Mouse (Mus musculus) CH12.LX (cell line): ENCODE data around the gene Zfp839. TPM values are rescaled to one million over a fixed set of nuclear protein-coding genes. Genes with fewer than 3 reads are reported as not detected.

ENCODE experiments used
- DNase-seq: peaks from one replicate; pipeline ENCODE4 v3.0.0-alpha.2; 2013; ENCODE audit errors: extremely low read depth
- H3K27ac ChIP-seq: 2 replicates; pipeline ENCODE4 v1.5.1; 2012; ENCODE audit warnings: low read depth, mild to moderate bottlenecking, control low read depth, moderate library complexity; ENCODE audit not compliant: insufficient read depth
- H3K27me3 ChIP-seq: replicated peaks from 2 replicates; pipeline ENCODE3; 2012; ENCODE audit warnings: inconsistent platforms
- H3K36me3 ChIP-seq, 2 experiments: replicated peaks in 1 of 2; 2 replicates each; pipeline versions ENCODE3 to v1.6.1; 2012; ENCODE audit warnings: inconsistent platforms in 1 of 2, low read length in 1 of 2, mild to moderate bottlenecking in 1 of 2, mixed read lengths in 1 of 2, moderate library complexity in 1 of 2; ENCODE audit not compliant: control insufficient read depth in 1 of 2, insufficient read depth in 1 of 2
- H3K4me1 ChIP-seq, 2 experiments: 2 replicates each; pipeline ENCODE4 v1.6.1; 2012; ENCODE audit warnings: inconsistent platforms in 1 of 2, moderate library complexity in 1 of 2; ENCODE audit not compliant: insufficient read depth in 2 of 2, control insufficient read depth in 1 of 2
- H3K4me2 ChIP-seq: 2 replicates; pipeline ENCODE4 v1.6.1; 2012; ENCODE audit warnings: low read depth, mild to moderate bottlenecking, control low read depth; ENCODE audit not compliant: poor library complexity, insufficient read depth, severe bottlenecking
- H3K4me3 ChIP-seq, 3 experiments: fragments of 150-350 bp in 1 of 3; sonication (generic) in 1 of 3; replicated peaks in 1 of 3; 2 replicates each; pipeline versions ENCODE3 to v1.5.1; 2011 to 2012; ENCODE audit warnings: low read depth in 2 of 3, low read length in 2 of 3, mild to moderate bottlenecking in 2 of 3, moderate library complexity in 2 of 3, control low read depth in 1 of 3, improper control_type of control experiment in 1 of 3, inconsistent platforms in 1 of 3, mixed read lengths in 1 of 3; ENCODE audit not compliant: poor library complexity in 1 of 3
- H3K79me2 ChIP-seq: replicated peaks from 2 replicates; pipeline ENCODE4 v1.6.1; 2012; ENCODE audit warnings: mild to moderate bottlenecking, moderate library complexity; ENCODE audit not compliant: control insufficient read depth, poor library complexity, insufficient read depth, severe bottlenecking; ENCODE audit errors: extremely low read depth
- H3K9ac ChIP-seq: 2 replicates; pipeline ENCODE4 v1.6.1; 2012; ENCODE audit warnings: low read depth, mild to moderate bottlenecking, control low read depth, moderate library complexity; ENCODE audit not compliant: insufficient read depth
- H3K9me3 ChIP-seq: replicated peaks from 2 replicates; pipeline ENCODE3; 2012; ENCODE audit warnings: low read length, inconsistent platforms, mixed read lengths
- BHLHE40 ChIP-seq: IDR thresholded peaks from 2 replicates; pipeline ENCODE4 v1.6.1; 2011; ENCODE audit warnings: mild to moderate bottlenecking, low read depth, low read length, improper control_type of control experiment
- CHD2 ChIP-seq: IDR thresholded peaks from 2 replicates; pipeline ENCODE4 v1.6.1; 2011; ENCODE audit warnings: low read length, improper control_type of control experiment
- E2F4 ChIP-seq: IDR thresholded peaks from 2 replicates; pipeline ENCODE4 v1.6.1; 2011; ENCODE audit warnings: low read depth, low read length, improper control_type of control experiment; ENCODE audit not compliant: insufficient replicate concordance
- ELF1 ChIP-seq: IDR thresholded peaks from 2 replicates; pipeline ENCODE4 v1.6.1; 2014; ENCODE audit warnings: low read depth, mild to moderate bottlenecking, inconsistent platforms, low read length, improper control_type of control experiment
- EP300 ChIP-seq: IDR thresholded peaks from 2 replicates; pipeline ENCODE4 v1.6.1; 2011; ENCODE audit warnings: low read length, improper control_type of control experiment
- ETS1 ChIP-seq: conservative IDR thresholded peaks from 2 replicates; pipeline ENCODE4 v1.6.1; 2012; ENCODE audit warnings: low read depth, mild to moderate bottlenecking, inconsistent platforms, low read length, improper control_type of control experiment, moderate library complexity
- MAZ ChIP-seq: IDR thresholded peaks from 2 replicates; pipeline ENCODE4 v1.6.1; 2012; ENCODE audit warnings: low read depth, mild to moderate bottlenecking, inconsistent platforms, low read length, improper control_type of control experiment, moderate library complexity
- MEF2A ChIP-seq: IDR thresholded peaks from 2 replicates; pipeline ENCODE4 v1.6.1; 2014; ENCODE audit warnings: low read depth, mild to moderate bottlenecking, inconsistent platforms, low read length, improper control_type of control experiment, borderline replicate concordance
- MYC ChIP-seq: IDR thresholded peaks from 2 replicates; pipeline ENCODE4 v1.6.1; 2011; ENCODE audit warnings: low read depth, mild to moderate bottlenecking, improper control_type of control experiment, low read length
- NRF1 ChIP-seq: IDR thresholded peaks from 2 replicates; pipeline ENCODE4 v1.6.1; 2014; ENCODE audit warnings: low read depth, mild to moderate bottlenecking, inconsistent platforms, low read length, improper control_type of control experiment, moderate library complexity
- PAX5 ChIP-seq: IDR thresholded peaks from 2 replicates; pipeline ENCODE4 v1.6.1; 2012; ENCODE audit warnings: low read length, inconsistent platforms, mixed read lengths
- POLR2A ChIP-seq: IDR thresholded peaks from 2 replicates; pipeline ENCODE4 v1.6.1; 2011; ENCODE audit warnings: low read depth, mild to moderate bottlenecking, improper control_type of control experiment, low read length
- RCOR1 ChIP-seq: conservative IDR thresholded peaks from 2 replicates; pipeline ENCODE4 v1.6.1; 2012; ENCODE audit warnings: low read depth, mild to moderate bottlenecking, inconsistent platforms, low read length, improper control_type of control experiment
- SIN3A ChIP-seq: IDR thresholded peaks from 2 replicates; pipeline ENCODE4 v1.6.1; 2012; ENCODE audit warnings: low read length, improper control_type of control experiment, inconsistent platforms
- SMC3 ChIP-seq: IDR thresholded peaks from 2 replicates; pipeline ENCODE4 v1.6.1; 2011; ENCODE audit warnings: low read depth, low read length, improper control_type of control experiment
- TBP ChIP-seq: conservative IDR thresholded peaks from 2 replicates; pipeline ENCODE4 v1.6.1; 2011; ENCODE audit warnings: low read depth, low read length, improper control_type of control experiment
- USF1 ChIP-seq: IDR thresholded peaks from 2 replicates; pipeline ENCODE4 v1.6.1; 2014; ENCODE audit warnings: low read depth, mild to moderate bottlenecking, inconsistent platforms, low read length, improper control_type of control experiment
- ZKSCAN1 ChIP-seq: IDR thresholded peaks from 2 replicates; pipeline ENCODE4 v1.6.1; 2012; ENCODE audit warnings: low read depth, inconsistent platforms, low read length, improper control_type of control experiment, borderline replicate concordance
- ZMIZ1 ChIP-seq: IDR thresholded peaks from 2 replicates; pipeline ENCODE4 v1.6.1; 2012; ENCODE audit warnings: low read depth, mild to moderate bottlenecking, inconsistent platforms, low read length, improper control_type of control experiment
- dilution Hi-C: fragments of 300-500 bp; cut with MboI; formaldehyde crosslinking; loops from 2 replicates; pipeline ENCODE4 v1.14.3; 2020; ENCODE audit warnings: low sequenced_read_pairs; ENCODE audit not compliant: extremely low pct_unique_long_range_greater_than_20kb, extremely low pct_ligation_motif_present
- in situ Hi-C: fragments of 300-500 bp; cut with MboI; formaldehyde crosslinking; loops from 3 replicates; pipeline ENCODE4 v1.14.3; 2019; ENCODE audit warnings: low sequenced_read_pairs, low pct_ligation_motif_present, low pct_unique_long_range_greater_than_20kb, mixed read lengths
- polyA plus RNA-seq: library from polyadenylated mRNA; unstranded; fragments of >175 nt; gene quantifications from 2 replicates; pipeline ENCODE4 v1.2.1, GENCODE M21; 2012; ENCODE audit warnings: low read depth; ENCODE audit not compliant: insufficient read length
- total RNA-seq, 2 experiments: library from RNA; depleted of rRNA; stranded (reverse); fragments of 300-350 nt in 1 of 2; fragments of >200 nt in 1 of 2; gene quantifications; 2 replicates each; pipeline ENCODE4 v1.2.3; 2012 to 2014

The Zfp839 gene
- total and polyA plus RNA-seq, 3 experiments, result 3.7 to 9.2 (median 7.8) TPM

DNA sequence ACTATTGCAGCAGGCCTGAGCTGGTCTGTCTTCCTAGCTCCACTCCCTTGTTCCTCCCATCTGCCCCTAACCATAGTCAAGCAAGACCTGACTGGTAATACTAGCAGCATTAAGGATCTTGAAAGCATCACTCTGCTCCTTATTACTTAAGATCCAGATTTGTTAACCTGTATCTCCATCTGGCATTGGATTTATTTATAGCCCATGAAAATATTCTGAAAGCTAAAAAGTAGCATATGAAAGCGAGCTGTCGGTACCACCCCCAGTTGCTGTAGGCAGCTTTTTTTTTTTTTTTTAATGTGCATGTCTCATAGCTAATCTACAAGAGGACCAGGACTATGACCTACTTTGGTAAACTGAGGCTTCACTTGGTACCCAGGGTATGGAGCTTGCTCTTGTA is 59.9 kb downstream of the Zfp839 start:
- no peak overlapping the region for H3K27ac ChIP-seq
- in situ Hi-C loops (no loop called here), dilution Hi-C loops (no loop called here)
- no peaks in the 10 kb centered on the region for H3K9me3 ChIP-seq
- TF ChIP-seq E2F4 (no peak), USF1 (no peak), SMC3 (no peak), NRF1 (no peak), BHLHE40 (no peak), ELF1 (no peak), EP300 (no peak), POLR2A (no peak), RCOR1 (no peak), MEF2A (no peak), ZMIZ1 (no peak), SIN3A (no peak), ETS1 (no peak), CHD2 (no peak), PAX5 (no peak), TBP (no peak), MYC (no peak)
- no peak overlapping the region for H3K4me3 ChIP-seq
- H3K4me1 ChIP-seq, result peaks cover 0 to 11% of the 10 kb centered on the region in 2 experiments; a peak in 2 of 4 replicates
- H3K9ac ChIP-seq, result no peak overlapping the region
- no peaks in the 10 kb centered on the region for H3K79me2 ChIP-seq
- no peak for DNase-seq
- peaks cover 4 to 32% of the 10 kb centered on the region in 2 experiments for H3K36me3 ChIP-seq
- no peaks in the 10 kb centered on the region for H3K27me3 ChIP-seq
- H3K4me2 ChIP-seq, result no peak overlapping the region

DNA sequence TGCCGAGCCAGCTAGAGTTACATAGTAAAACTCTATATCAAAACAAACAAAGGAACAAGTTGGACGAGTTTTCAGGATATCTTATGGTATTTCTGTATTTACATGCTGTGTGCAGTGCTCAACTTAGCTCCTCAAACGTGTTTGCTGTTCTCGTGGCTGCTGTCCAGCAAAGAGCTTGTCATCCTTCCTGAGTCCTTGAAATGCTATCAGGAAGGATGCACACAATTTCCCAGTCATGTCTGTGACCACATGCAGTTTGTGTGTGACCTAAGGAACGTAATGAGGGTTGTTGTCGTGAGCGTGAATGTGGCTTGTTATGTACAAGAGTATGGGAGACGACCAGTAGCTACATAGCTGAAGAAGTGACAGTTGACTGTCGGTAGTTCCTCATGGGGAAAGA is 65.7 kb downstream of the Zfp839 start:
- Histone ChIP-seq H3K9me3 (no peaks in the 10 kb centered on the region), H3K4me3 (no peak overlapping the region), H3K79me2 (no peaks in the 10 kb centered on the region), H3K9ac (no peak overlapping the region), H3K27me3 (no peaks in the 10 kb centered on the region), H3K4me1 (no peaks in the 10 kb centered on the region), H3K4me2 (no peak overlapping the region), H3K36me3 (peaks cover 27 to 56% of the 10 kb centered on the region in 2 experiments), H3K27ac (no peak overlapping the region)
- TF ChIP-seq E2F4 (no peak), ZKSCAN1 (no peak), MAZ (no peak)
- no peak for DNase-seq
- dilution Hi-C loops, result no loop called here
- in situ Hi-C loops, result no loop called here

Other genes with a start within 250 kb of the Zfp839 start
- gene Dync1h1, start 248.8 kb upstream of the Zfp839 start, total RNA-seq (2012; rRNA removed), result 96.1 and 114 TPM in 2 replicates
- 24.9 and 25.7 TPM in 2 replicates for gene Dync1h1, start 248.8 kb upstream of the Zfp839 start, total RNA-seq (2014; rRNA removed)
- 71.7 and 80.1 TPM in 2 replicates for gene Dync1h1, start 248.8 kb upstream of the Zfp839 start, polyA plus RNA-seq
- 0.13 TPM in 1 of 2 replicates, not detected in the other for gene 1700001K19Rik, start 167.6 kb upstream of the Zfp839 start, total RNA-seq (2012; rRNA removed)
- gene 1700001K19Rik, start 167.6 kb upstream of the Zfp839 start, total RNA-seq (2014; rRNA removed), result not detected in 2 replicates
- not detected in 2 replicates for gene 1700001K19Rik, start 167.6 kb upstream of the Zfp839 start, polyA plus RNA-seq
- 730 and 1,066 TPM in 2 replicates for gene Hsp90aa1, start 147.5 kb upstream of the Zfp839 start, total RNA-seq (2012; rRNA removed)
- gene Hsp90aa1, start 147.5 kb upstream of the Zfp839 start, total RNA-seq (2014; rRNA removed), result 1,361 and 1,740 TPM in 2 replicates
- gene Hsp90aa1, start 147.5 kb upstream of the Zfp839 start, polyA plus RNA-seq, result 2,091 and 2,158 TPM in 2 replicates
- 26.2 and 27.4 TPM in 2 replicates for gene Wdr20, start 112.3 kb upstream of the Zfp839 start, total RNA-seq (2012; rRNA removed)
- 20.5 and 22.8 TPM in 2 replicates for gene Wdr20, start 112.3 kb upstream of the Zfp839 start, total RNA-seq (2014; rRNA removed)
- 16.1 and 17.9 TPM in 2 replicates for gene Wdr20, start 112.3 kb upstream of the Zfp839 start, polyA plus RNA-seq
- 5.5 and 9.8 TPM in 2 replicates for gene Mok, start 9.3 kb upstream of the Zfp839 start, total RNA-seq (2012; rRNA removed)
- 5.8 and 7.1 TPM in 2 replicates for gene Mok, start 9.3 kb upstream of the Zfp839 start, total RNA-seq (2014; rRNA removed)
- 9.1 and 11.0 TPM in 2 replicates for gene Mok, start 9.3 kb upstream of the Zfp839 start, polyA plus RNA-seq
- gene Cinp, start 38.9 kb downstream of the Zfp839 start, total RNA-seq (2012; rRNA removed), result 135 and 161 TPM in 2 replicates
- gene Cinp, start 38.9 kb downstream of the Zfp839 start, total RNA-seq (2014; rRNA removed), result 164 and 167 TPM in 2 replicates
- 114 and 131 TPM in 2 replicates for gene Cinp, start 38.9 kb downstream of the Zfp839 start, polyA plus RNA-seq
- gene Tecpr2, start 39.0 kb downstream of the Zfp839 start, total RNA-seq (2012; rRNA removed), result 6.7 and 7.5 TPM in 2 replicates
- 2.6 and 3.1 TPM in 2 replicates for gene Tecpr2, start 39.0 kb downstream of the Zfp839 start, total RNA-seq (2014; rRNA removed)
- gene Tecpr2, start 39.0 kb downstream of the Zfp839 start, polyA plus RNA-seq, result 2.8 and 2.9 TPM in 2 replicates
- 4.7 and 5.2 TPM in 2 replicates for gene Ankrd9, start 128.8 kb downstream of the Zfp839 start, total RNA-seq (2012; rRNA removed)
- gene Ankrd9, start 128.8 kb downstream of the Zfp839 start, total RNA-seq (2014; rRNA removed), result 2.1 and 2.5 TPM in 2 replicates
- 1.5 and 2.4 TPM in 2 replicates for gene Ankrd9, start 128.8 kb downstream of the Zfp839 start, polyA plus RNA-seq
- gene Rcor1, start 189.1 kb downstream of the Zfp839 start, total RNA-seq (2012; rRNA removed), result 6.1 and 6.5 TPM in 2 replicates
- 8.3 and 8.5 TPM in 2 replicates for gene Rcor1, start 189.1 kb downstream of the Zfp839 start, total RNA-seq (2014; rRNA removed)
- 15.0 and 16.1 TPM in 2 replicates for gene Rcor1, start 189.1 kb downstream of the Zfp839 start, polyA plus RNA-seq